Mouse (Mus musculus) heart, postnatal 0 days (tissue): ENCODE data around the gene Kat14.
"Not testable (repeated sequence)": the region's sequence is repeated elsewhere in the genome, so short reads cannot be mapped to it uniquely, and the experiment has no call there.

Experiments used
- CTCF ChIP-seq: IDR thresholded peaks from 2 replicates; pipeline ENCODE4 v1.5.1; 2016; ENCODE audit warnings: antibody characterized with exemption, control low read depth, low read depth
- EP300 ChIP-seq: IDR thresholded peaks from 2 replicates; pipeline ENCODE4 v1.6.1; 2016; ENCODE audit warnings: antibody characterized with exemption, low read depth

GRCm38 (mm10) chr2:144338149-144338548, 30.6 kb upstream of the Kat14 start:
- TF ChIP-seq CTCF, EP300: not testable (repeated sequence)
